In the genomic region with DNA sequence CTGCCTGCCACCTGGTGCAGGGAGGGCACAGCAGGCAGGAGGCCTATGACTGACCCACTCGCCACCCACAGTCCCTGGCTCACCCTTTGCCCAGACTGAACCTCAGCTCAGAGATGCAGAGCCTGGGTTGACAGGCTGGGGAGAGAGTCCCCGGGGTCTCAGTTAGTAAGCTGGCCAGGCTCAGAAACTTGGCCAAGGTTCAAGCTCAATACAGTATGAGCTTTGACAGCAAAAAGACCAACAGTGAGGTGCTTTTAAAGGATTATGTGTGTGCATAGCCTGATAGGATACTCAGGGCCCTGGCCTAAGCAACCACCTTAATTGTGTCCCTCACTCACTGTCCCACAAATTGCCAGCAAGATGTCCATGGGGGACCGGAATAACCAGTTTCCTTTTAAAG, we compare ENCODE assay signal across 9 mouse cellular contexts. TPM values are rescaled to one million over a fixed set of nuclear protein-coding genes. Genes with fewer than 3 reads are reported as not detected.
DNase-seq lines count a peak whose midpoint lies in the region; ATAC-seq and TF ChIP-seq lines count a peak whose summit lies in the region.
"Had no signal": no experiment of that assay in that cellular context is flagged by ENCODE, and none has a peak within 500 bp of the region (broad histone marks: within the 10 kb centered on the region; RNA-seq: fewer than 3 reads in every experiment).

No protein-coding gene starts in this region.

- no peak overlapping the region for H3K4me3 ChIP-seq in heart, embryonic 15.5 days
- H3K4me3 ChIP-seq in midbrain, embryonic 14.5 days (replicated peaks; ENCODE audit: low read depth, low read length), result no peak overlapping the region
- no peak overlapping the region for H3K4me3 ChIP-seq in midbrain, embryonic 10.5 days
- no peak overlapping the region for H3K4me3 ChIP-seq in hindbrain, postnatal 0 days (ENCODE audit: low read length)
- no peak overlapping the region for H3K4me3 ChIP-seq in stomach, embryonic 15.5 days (replicated peaks)

- no peaks in the 10 kb centered on the region for H3K9me3 ChIP-seq in heart, embryonic 15.5 days (replicated peaks)
- H3K9me3 ChIP-seq in midbrain, embryonic 14.5 days (ENCODE audit: control insufficient read depth, low read length), result no peaks in the 10 kb centered on the region
- H3K9me3 ChIP-seq in midbrain, embryonic 10.5 days (replicated peaks), result no peaks in the 10 kb centered on the region
- no peaks in the 10 kb centered on the region for H3K9me3 ChIP-seq in hindbrain, postnatal 0 days (ENCODE audit: low read length)
- no peaks in the 10 kb centered on the region for H3K9me3 ChIP-seq in stomach, embryonic 15.5 days

- no peak for TF ChIP-seq CTCF in hindbrain, postnatal 0 days (IDR thresholded peaks at IDR 0.05; ENCODE audit: low read depth)

- peak overlapping the region; percentile 28; the same call in 1 of the 2 replicates for H3K4me2 ChIP-seq in heart, embryonic 15.5 days
- 0 out of 2 replicates have a peak overlapping the region, but pooled peaks have one; percentile 2 for H3K4me2 ChIP-seq in midbrain, embryonic 14.5 days (ENCODE audit: low read length)
- H3K4me2 ChIP-seq in hindbrain, postnatal 0 days (ENCODE audit: low read depth, low read length), result no peak overlapping the region; the same call in 1 of the 2 replicates
- H3K4me2 ChIP-seq in stomach, embryonic 15.5 days, result peak overlapping the region; percentile 21; the same call in 1 of the 2 replicates

- peaks cover 78% of the 10 kb centered on the region for H3K4me1 ChIP-seq in heart, embryonic 15.5 days (replicated peaks)
- peaks cover 35% of the 10 kb centered on the region for H3K4me1 ChIP-seq in midbrain, embryonic 14.5 days (ENCODE audit: control insufficient read depth, insufficient read depth, low read length)
- peaks cover 62% of the 10 kb centered on the region for H3K4me1 ChIP-seq in midbrain, embryonic 10.5 days
- H3K4me1 ChIP-seq in hindbrain, postnatal 0 days (ENCODE audit: insufficient read depth, low read length), result peaks cover 37% of the 10 kb centered on the region
- peaks cover 64% of the 10 kb centered on the region for H3K4me1 ChIP-seq in stomach, embryonic 15.5 days

- DNase-seq in heart, adult 8-10 months (ENCODE audit: low spot score), result no peak
- peak; percentile 49 for DNase-seq in midbrain, embryonic 14.5 days
- DNase-seq in midbrain, embryonic 10.5 days (ENCODE audit: low spot score), result no peak
- no peak for DNase-seq in hindbrain, postnatal 0 days (ENCODE audit: low spot score)
- no peak for DNase-seq in left cerebral cortex, postnatal 10 days (ENCODE audit: extremely low spot score in 1 of 2, low spot score in 2 of 2)
- DNase-seq in yolk sac, embryonic 10.5 days (ENCODE audit: low spot score), result no peak
- DNase-seq: left cerebral cortex, postnatal 4 days had no signal

- peak overlapping the region; percentile 75 for H3K27ac ChIP-seq in heart, embryonic 15.5 days
- H3K27ac ChIP-seq in midbrain, embryonic 14.5 days (replicated peaks; ENCODE audit: low read depth, low read length), result 0 out of 2 replicates have a peak overlapping the region, but pooled peaks have one; percentile 58
- H3K27ac ChIP-seq in midbrain, embryonic 10.5 days (replicated peaks), result no peak overlapping the region
- H3K27ac ChIP-seq in hindbrain, postnatal 0 days, result peak overlapping the region; percentile 36; the same call in 1 of the 2 replicates
- H3K27ac ChIP-seq in stomach, embryonic 15.5 days, result peak overlapping the region; percentile 74

- intact Hi-C loops in left cerebral cortex, postnatal 10 days (cut with DNase I), result no loop called here

- ATAC-seq in heart, embryonic 15.5 days (replicated peaks; ENCODE audit: insufficient number of reproducible peaks, insufficient read depth, low FRiP score, low read depth), result no peak
- ATAC-seq in midbrain, embryonic 14.5 days (ENCODE audit: low FRiP score, low TSS enrichment), result no peak
- no peak for ATAC-seq in hindbrain, postnatal 0 days
- no peak for ATAC-seq in stomach, embryonic 15.5 days (ENCODE audit: insufficient read depth, low FRiP score, low read depth)

- no peaks in the 10 kb centered on the region for H3K36me3 ChIP-seq in heart, embryonic 15.5 days
- no peaks in the 10 kb centered on the region for H3K36me3 ChIP-seq in midbrain, embryonic 14.5 days (ENCODE audit: control insufficient read depth, insufficient read depth, low read length)
- peaks cover 11% of the 10 kb centered on the region for H3K36me3 ChIP-seq in midbrain, embryonic 10.5 days
- no peaks in the 10 kb centered on the region for H3K36me3 ChIP-seq in hindbrain, postnatal 0 days (ENCODE audit: insufficient read depth, low read length)
- H3K36me3 ChIP-seq in stomach, embryonic 15.5 days, result no peaks in the 10 kb centered on the region

- 44% methylated on average over 3 of the region's 3 CpGs for WGBS in heart, embryonic 15.5 days
- WGBS in midbrain, embryonic 14.5 days, result 64% methylated on average over 3 of the region's 3 CpGs
- WGBS in midbrain, embryonic 10.5 days, result 92% methylated on average over 3 of the region's 3 CpGs
- 46% methylated on average over 3 of the region's 3 CpGs for WGBS in hindbrain, postnatal 0 days
- 45% methylated on average over 3 of the region's 3 CpGs for WGBS in stomach, embryonic 15.5 days

- no peaks in the 10 kb centered on the region for H3K27me3 ChIP-seq in heart, embryonic 15.5 days
- no peaks in the 10 kb centered on the region for H3K27me3 ChIP-seq in midbrain, embryonic 14.5 days (ENCODE audit: control insufficient read depth, insufficient read depth, low read length)
- H3K27me3 ChIP-seq in midbrain, embryonic 10.5 days (ENCODE audit: low read depth, poor library complexity, severe bottlenecking), result no peaks in the 10 kb centered on the region
- H3K27me3 ChIP-seq in hindbrain, postnatal 0 days (ENCODE audit: insufficient read depth, low read length), result no peaks in the 10 kb centered on the region
- no peaks in the 10 kb centered on the region for H3K27me3 ChIP-seq in stomach, embryonic 15.5 days (replicated peaks)

- H3K9ac ChIP-seq in heart, embryonic 15.5 days, result no peak overlapping the region
- no peak overlapping the region; the same call in 1 of the 2 replicates for H3K9ac ChIP-seq in midbrain, embryonic 14.5 days (replicated peaks; ENCODE audit: low read length)
- no peak overlapping the region for H3K9ac ChIP-seq in hindbrain, postnatal 0 days (replicated peaks; ENCODE audit: low read length)
- no peak overlapping the region for H3K9ac ChIP-seq in stomach, embryonic 15.5 days

RNA-seq across cellular contexts. Expression of gene Pnma1, which starts 31.8 kb away (rescaled TPM):
- polyA plus RNA-seq in heart, embryonic 15.5 days (2015; fragmentation: Nextera tagmentation; extraction: Ambion mirVana), result 0.42 and 0.55 TPM in 2 replicates
- under 1 TPM in 2 of 4 experiments, not detected in 2; 0.11 TPM for total RNA-seq in heart, adult 8-10 months (2022)
- 5.4 and 6.2 TPM in 2 replicates for polyA plus RNA-seq in midbrain, embryonic 14.5 days (2014; fragmentation: Nextera tagmentation; extraction: Ambion mirVana)
- 2.1 and 3.3 TPM in 2 replicates for polyA plus RNA-seq in midbrain, embryonic 10.5 days (2016; fragmentation: Nextera tagmentation; extraction: Ambion mirVana)
- total RNA-seq in hindbrain, postnatal 0 days (2014; rRNA removed), result 2.5 and 3.8 TPM in 2 replicates
- 4.2 and 4.5 TPM in 2 replicates for polyA plus RNA-seq in hindbrain, postnatal 0 days (2015; fragmentation: Nextera tagmentation; extraction: Ambion mirVana)
- polyA plus RNA-seq in stomach, embryonic 15.5 days (2015; fragmentation: Nextera tagmentation; extraction: Ambion mirVana), result 0.76 and 0.94 TPM in 2 replicates
- total RNA-seq in left cerebral cortex, postnatal 10 days (2021), result 1 to 10 TPM; 7.0 to 8.5 TPM

RNA-seq across cellular contexts. Expression of gene Elmsan1, which starts 38.6 kb away (rescaled TPM):
- polyA plus RNA-seq in heart, embryonic 15.5 days (2015; fragmentation: Nextera tagmentation; extraction: Ambion mirVana), result 6.0 and 10.0 TPM in 2 replicates
- 10 to 100 TPM; 13.1 to 17.5 (median 14.5) TPM for total RNA-seq in heart, adult 8-10 months (2022)
- 2.7 and 4.3 TPM in 2 replicates for polyA plus RNA-seq in midbrain, embryonic 14.5 days (2014; fragmentation: Nextera tagmentation; extraction: Ambion mirVana)
- 5.9 and 6.3 TPM in 2 replicates for polyA plus RNA-seq in midbrain, embryonic 10.5 days (2016; fragmentation: Nextera tagmentation; extraction: Ambion mirVana)
- total RNA-seq in hindbrain, postnatal 0 days (2014; rRNA removed), result 9.3 and 11.5 TPM in 2 replicates
- polyA plus RNA-seq in hindbrain, postnatal 0 days (2015; fragmentation: Nextera tagmentation; extraction: Ambion mirVana), result 2.7 and 3.0 TPM in 2 replicates
- polyA plus RNA-seq in stomach, embryonic 15.5 days (2015; fragmentation: Nextera tagmentation; extraction: Ambion mirVana), result 9.9 and 10.5 TPM in 2 replicates
- 10 to 100 TPM; 12.3 to 13.5 TPM for total RNA-seq in left cerebral cortex, postnatal 10 days (2021)
